Mouse (Mus musculus): ENCODE measurements around the gene Ube2dnl2.

Gene Ube2dnl2

DNA sequence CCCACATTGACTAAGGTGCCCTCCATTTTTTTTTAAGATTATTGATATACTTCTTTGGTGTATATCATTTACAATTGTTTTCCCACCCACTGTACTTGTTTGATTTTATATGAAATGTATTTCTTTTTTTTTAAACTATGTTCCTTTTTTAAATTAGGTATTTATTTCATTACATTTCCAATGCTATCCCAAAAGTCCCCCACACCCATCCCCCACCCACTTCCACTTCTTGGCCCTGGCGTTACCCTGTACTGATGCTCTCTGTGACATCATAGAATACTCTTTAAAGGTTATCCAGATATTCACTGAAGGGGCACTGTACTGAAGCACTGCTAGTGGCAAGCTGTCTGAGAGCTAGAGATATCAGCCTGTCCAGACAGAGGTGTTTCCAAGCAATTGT is at the start of gene Ube2dnl2:
Ube2dnl2 (plus strand) TSS at position 301 of the 400 bp plus-strand sequence.
- DNase-seq = no peak

DNA sequence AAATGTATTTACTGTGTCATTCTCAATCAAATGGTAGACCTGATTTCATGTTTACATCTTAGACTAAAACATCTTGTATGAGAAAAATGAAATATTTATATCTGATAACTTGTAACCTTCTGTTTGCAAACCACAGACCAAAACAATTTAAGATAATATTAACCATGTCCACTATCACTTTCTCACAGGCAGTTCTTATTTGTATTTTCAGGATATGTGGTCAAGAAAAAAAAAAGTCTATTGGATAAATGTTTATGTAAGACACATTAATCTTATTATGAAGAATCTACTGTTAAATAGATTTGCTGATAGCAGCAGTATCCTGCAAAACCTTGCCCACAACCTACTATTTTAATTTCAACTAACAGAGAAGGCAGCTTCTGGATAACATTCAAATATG is 11.9 kb upstream of the Ube2dnl2 start:
- no peak for DNase-seq

- DNase-seq = no peak
These were observed 9.9 kb upstream of the Ube2dnl2 start for GRCm38 (mm10) chrX:114897506-114897905.

GRCm38 (mm10) chrX:114903391-114903790 is 4.0 kb upstream of the Ube2dnl2 start:
- no peak for DNase-seq

DNA sequence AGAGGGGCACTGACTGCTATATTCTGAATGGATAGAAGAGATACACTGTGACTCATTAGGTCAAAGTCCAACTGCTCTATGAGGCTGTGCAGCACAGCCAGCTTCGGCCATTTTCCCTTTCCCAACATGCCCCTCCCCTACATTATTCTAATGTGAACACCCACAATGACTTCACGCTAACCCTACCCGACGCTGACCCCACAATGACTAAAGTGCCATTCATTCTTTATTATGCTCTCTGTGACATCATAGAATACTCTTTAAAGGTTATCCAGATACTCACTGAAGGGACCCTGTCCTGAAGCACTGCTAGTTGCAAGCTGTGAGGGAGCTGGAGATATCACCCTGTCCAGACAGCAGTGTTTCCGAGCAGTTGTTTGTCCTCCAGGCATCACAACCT is 2.7 kb upstream of the Ube2dnl2 start, which contains the start of gene Ube2dnl1:
Ube2dnl1 (plus strand) TSS at position 301 of the 400 bp plus-strand sequence.
- no peak for DNase-seq

GRCm38 (mm10) chrX:114955066-114955465 is 47.7 kb downstream of the Ube2dnl2 start:
- DNase-seq = no peak
